Mouse (Mus musculus) heart, embryonic 15.5 days (tissue): ENCODE measurements around the gene Phactr2. TPM values are rescaled to one million over a fixed set of nuclear protein-coding genes. Genes with fewer than 3 reads are reported as not detected.

Experiments
- ATAC-seq: fragments of 200-750 bp; cut with Nextera tagmentation; replicated peaks from 2 replicates; pipeline ENCODE4 v1.8.0; 2017; ENCODE audit warnings: low read depth, moderate TSS enrichment; ENCODE audit not compliant: insufficient number of reproducible peaks, insufficient read depth, low FRiP score
- H3K27ac ChIP-seq: fragments of 300-500 bp; sonication (generic); 2 replicates; pipeline ENCODE4 v1.5.1; 2015; ENCODE audit warnings: mild to moderate bottlenecking, inconsistent platforms
- H3K27me3 ChIP-seq: fragments of 300-500 bp; sonication (generic); 2 replicates; pipeline ENCODE4 v1.6.1; 2015; ENCODE audit warnings: inconsistent platforms
- H3K36me3 ChIP-seq: fragments of 300-500 bp; sonication (generic); 2 replicates; pipeline ENCODE4 v1.6.1; 2015; ENCODE audit warnings: mild to moderate bottlenecking, inconsistent platforms
- H3K4me1 ChIP-seq: fragments of 300-500 bp; sonication (generic); replicated peaks from 2 replicates; pipeline ENCODE4 v1.6.1; 2015; ENCODE audit warnings: inconsistent platforms
- H3K4me2 ChIP-seq: fragments of 300-500 bp; sonication (generic); 2 replicates; pipeline ENCODE4 v1.6.1; 2015; ENCODE audit warnings: inconsistent platforms, mild to moderate bottlenecking, moderate library complexity
- H3K4me3 ChIP-seq: fragments of 300-500 bp; sonication (generic); 2 replicates; pipeline ENCODE4 v1.5.1; 2015; ENCODE audit warnings: mild to moderate bottlenecking, inconsistent platforms
- H3K9ac ChIP-seq: fragments of 300-500 bp; sonication (generic); 2 replicates; pipeline ENCODE4 v1.6.1; 2015; ENCODE audit warnings: mild to moderate bottlenecking, inconsistent platforms
- H3K9me3 ChIP-seq: fragments of 300-500 bp; sonication (generic); replicated peaks from 2 replicates; pipeline ENCODE4 v1.6.1; 2016; ENCODE audit warnings: inconsistent platforms
- WGBS: fragments of 180-500 bp; shearing (Covaris S2); methylation state at CpG from one replicate; pipeline ENCODE4 v1.1.7; 2015; ENCODE audit warnings: mixed read lengths; 5-methylcytosine and 5-hydroxymethylcytosine counted together
- polyA plus RNA-seq: library from polyadenylated mRNA; unstranded; fragments of >200 nt; fragmentation: Nextera tagmentation; extraction: Ambion mirVana; gene quantifications from 2 replicates; pipeline ENCODE4 v1.2.1, GENCODE M21; 2015

Gene Phactr2
- polyA plus RNA-seq, 1 experiment from 2014 or later, result 51.1 TPM

GRCm38 (mm10) chr10:13233941-13234340, 240.3 kb downstream of the Phactr2 start:
- H3K4me3 ChIP-seq, result no peak overlapping the region
- peaks cover 3% of the 10 kb centered on the region for H3K4me1 ChIP-seq
- no peak overlapping the region for H3K4me2 ChIP-seq
- no peaks in the 10 kb centered on the region for H3K27me3 ChIP-seq
- no peak overlapping the region for H3K27ac ChIP-seq
- WGBS, result 78% methylated on average over 10 of the region's 10 CpGs
- no peak overlapping the region for H3K9ac ChIP-seq
- no peak for ATAC-seq
- no peaks in the 10 kb centered on the region for H3K9me3 ChIP-seq
- H3K36me3 ChIP-seq, result peaks cover 52% of the 10 kb centered on the region

DNA sequence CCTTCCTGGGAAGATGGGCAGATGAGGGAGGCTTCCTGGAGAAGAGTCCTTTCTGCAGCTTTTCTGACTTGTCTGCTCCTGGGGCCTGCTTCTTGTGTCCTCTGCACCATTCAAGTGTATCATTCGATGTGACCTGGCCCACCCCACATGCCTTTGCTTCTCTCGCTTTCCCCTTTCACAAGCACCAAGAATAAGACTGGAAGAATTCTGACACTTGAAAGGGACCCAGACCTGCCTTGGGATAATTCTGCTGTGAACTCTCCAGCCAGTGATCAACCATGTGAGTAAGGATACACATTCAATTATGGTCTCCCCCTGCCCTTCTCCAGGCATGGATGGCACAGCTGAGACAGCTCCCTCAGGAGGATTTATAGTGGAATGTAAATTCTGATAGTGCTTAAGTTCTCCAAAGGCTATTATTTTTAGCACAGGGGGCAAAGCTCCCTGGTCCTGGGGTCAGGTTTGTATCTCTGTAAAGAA, 241.0 kb downstream of the Phactr2 start:
- Histone ChIP-seq H3K36me3 (peaks cover 55% of the 10 kb centered on the region), H3K9ac (no peak overlapping the region)
- no peak for ATAC-seq

GRCm38 (mm10) chr10:13232443-13233142, 241.6 kb downstream of the Phactr2 start:
- H3K4me1 ChIP-seq, result peaks cover 3% of the 10 kb centered on the region
- no peaks in the 10 kb centered on the region for H3K9me3 ChIP-seq
- no peak overlapping the region for H3K9ac ChIP-seq
- WGBS, result 63% methylated on average over 9 of the region's 9 CpGs
- ATAC-seq, result no peak
- no peak overlapping the region for H3K4me3 ChIP-seq
- H3K27ac ChIP-seq, result no peak overlapping the region
- peaks cover 55% of the 10 kb centered on the region for H3K36me3 ChIP-seq
- no peaks in the 10 kb centered on the region for H3K27me3 ChIP-seq
- H3K4me2 ChIP-seq, result no peak overlapping the region

More for the DNA sequence above, 241.0 kb downstream of the Phactr2 start:
- Histone ChIP-seq H3K4me2 (no peak overlapping the region), H3K27me3 (no peaks in the 10 kb centered on the region), H3K9me3 (no peaks in the 10 kb centered on the region), H3K4me3 (no peak overlapping the region), H3K4me1 (peaks cover 3% of the 10 kb centered on the region), H3K27ac (0 out of 2 replicates have a peak overlapping the region, but pooled peaks have one; percentile 4)
- 53% methylated on average over 2 of the region's 2 CpGs for WGBS

GRCm38 (mm10) chr10:13230716-13231115, 243.5 kb downstream of the Phactr2 start:
- no peaks in the 10 kb centered on the region for H3K27me3 ChIP-seq
- 90% methylated on average over 7 of the region's 7 CpGs for WGBS
- H3K4me1 ChIP-seq, result peaks cover 3% of the 10 kb centered on the region
- no peak overlapping the region for H3K4me3 ChIP-seq
- H3K9me3 ChIP-seq, result no peaks in the 10 kb centered on the region
- H3K4me2 ChIP-seq, result no peak overlapping the region
- H3K27ac ChIP-seq, result no peak overlapping the region
- peaks cover 50% of the 10 kb centered on the region for H3K36me3 ChIP-seq
- ATAC-seq, result no peak
- no peak overlapping the region for H3K9ac ChIP-seq

- Histone ChIP-seq H3K4me3 (no peak overlapping the region), H3K4me1 (no peaks in the 10 kb centered on the region; the same call in 1 of the 2 replicates), H3K27ac (no peak overlapping the region), H3K4me2 (no peak overlapping the region), H3K36me3 (peaks cover 52% of the 10 kb centered on the region), H3K9ac (no peak overlapping the region), H3K27me3 (no peaks in the 10 kb centered on the region), H3K9me3 (no peaks in the 10 kb centered on the region)
- 82% methylated on average over 7 of the region's 7 CpGs for WGBS
- ATAC-seq, result no peak
Measured at GRCm38 (mm10) chr10:13225377-13226063, 248.7 kb downstream of the Phactr2 start.

- no peak for ATAC-seq
- WGBS, result 68% methylated on average over 3 of the region's 3 CpGs
- H3K27me3 ChIP-seq, result no peaks in the 10 kb centered on the region
- no peak overlapping the region for H3K4me2 ChIP-seq
- H3K4me3 ChIP-seq, result no peak overlapping the region
- no peak overlapping the region for H3K27ac ChIP-seq
- H3K4me1 ChIP-seq, result no peaks in the 10 kb centered on the region; the same call in 1 of the 2 replicates
- H3K36me3 ChIP-seq, result peaks cover 38% of the 10 kb centered on the region
- no peak overlapping the region for H3K9ac ChIP-seq
- no peaks in the 10 kb centered on the region for H3K9me3 ChIP-seq
Measured at GRCm38 (mm10) chr10:13222135-13222534, 252.1 kb downstream of the Phactr2 start.

DNA sequence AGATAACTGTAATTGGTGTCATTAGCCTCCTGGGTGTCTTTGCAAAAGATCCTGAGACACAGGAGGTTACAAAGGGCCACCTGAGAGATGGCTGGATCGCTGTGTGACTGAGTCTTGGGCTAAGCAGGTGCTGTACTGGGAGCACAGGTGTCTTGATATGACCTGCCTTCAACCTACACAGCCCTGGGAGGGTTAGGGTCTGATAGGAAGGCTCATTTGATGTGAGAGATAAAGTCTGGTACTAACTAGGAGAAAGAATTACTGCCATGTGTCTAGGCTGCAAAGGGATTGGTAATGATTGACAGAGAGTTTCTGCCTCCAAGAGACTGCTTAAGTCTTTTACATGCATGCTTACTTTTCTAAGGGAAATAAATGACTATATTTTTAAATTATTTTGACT, 254.2 kb downstream of the Phactr2 start:
- 72% methylated on average over 1 of the region's 1 CpGs for WGBS
- H3K9me3 ChIP-seq, result no peaks in the 10 kb centered on the region
- H3K9ac ChIP-seq, result no peak overlapping the region
- H3K4me2 ChIP-seq, result no peak overlapping the region
- H3K27ac ChIP-seq, result no peak overlapping the region
- H3K4me1 ChIP-seq, result no peaks in the 10 kb centered on the region; the same call in 1 of the 2 replicates
- no peaks in the 10 kb centered on the region for H3K27me3 ChIP-seq
- peaks cover 38% of the 10 kb centered on the region for H3K36me3 ChIP-seq
- H3K4me3 ChIP-seq, result no peak overlapping the region
- ATAC-seq, result no peak

GRCm38 (mm10) chr10:13213956-13214355, 260.3 kb downstream of the Phactr2 start:
- Histone ChIP-seq H3K4me1 (peaks cover 30% of the 10 kb centered on the region), H3K36me3 (peaks cover 1% of the 10 kb centered on the region; the same call in 1 of the 2 replicates), H3K4me2 (peak overlapping the region; percentile 24; the same call in 1 of the 2 replicates), H3K4me3 (no peak overlapping the region), H3K9me3 (no peaks in the 10 kb centered on the region), H3K27me3 (no peaks in the 10 kb centered on the region), H3K27ac (peak overlapping the region; percentile 66), H3K9ac (no peak overlapping the region)
- WGBS, result 31% methylated on average over 12 of the region's 12 CpGs
- ATAC-seq, result no peak

GRCm38 (mm10) chr10:13212829-13213228, 261.4 kb downstream of the Phactr2 start:
- Histone ChIP-seq H3K9me3 (no peaks in the 10 kb centered on the region), H3K4me2 (no peak overlapping the region), H3K27ac (0 out of 2 replicates have a peak overlapping the region, but pooled peaks have one; percentile 2), H3K9ac (no peak overlapping the region), H3K4me3 (no peak overlapping the region), H3K36me3 (no peaks in the 10 kb centered on the region; the same call in 1 of the 2 replicates), H3K4me1 (peaks cover 30% of the 10 kb centered on the region), H3K27me3 (no peaks in the 10 kb centered on the region)
- no peak for ATAC-seq
- 45% methylated on average over 6 of the region's 6 CpGs for WGBS

- Histone ChIP-seq H3K9ac (no peak overlapping the region), H3K4me2 (no peak overlapping the region), H3K4me3 (no peak overlapping the region), H3K4me1 (peaks cover 30% of the 10 kb centered on the region), H3K27ac (no peak overlapping the region), H3K27me3 (no peaks in the 10 kb centered on the region), H3K9me3 (no peaks in the 10 kb centered on the region), H3K36me3 (no peaks in the 10 kb centered on the region; the same call in 1 of the 2 replicates)
- no peak for ATAC-seq
- 75% methylated on average over 9 of the region's 9 CpGs for WGBS
Measured at GRCm38 (mm10) chr10:13212326-13212725, 261.9 kb downstream of the Phactr2 start.

DNA sequence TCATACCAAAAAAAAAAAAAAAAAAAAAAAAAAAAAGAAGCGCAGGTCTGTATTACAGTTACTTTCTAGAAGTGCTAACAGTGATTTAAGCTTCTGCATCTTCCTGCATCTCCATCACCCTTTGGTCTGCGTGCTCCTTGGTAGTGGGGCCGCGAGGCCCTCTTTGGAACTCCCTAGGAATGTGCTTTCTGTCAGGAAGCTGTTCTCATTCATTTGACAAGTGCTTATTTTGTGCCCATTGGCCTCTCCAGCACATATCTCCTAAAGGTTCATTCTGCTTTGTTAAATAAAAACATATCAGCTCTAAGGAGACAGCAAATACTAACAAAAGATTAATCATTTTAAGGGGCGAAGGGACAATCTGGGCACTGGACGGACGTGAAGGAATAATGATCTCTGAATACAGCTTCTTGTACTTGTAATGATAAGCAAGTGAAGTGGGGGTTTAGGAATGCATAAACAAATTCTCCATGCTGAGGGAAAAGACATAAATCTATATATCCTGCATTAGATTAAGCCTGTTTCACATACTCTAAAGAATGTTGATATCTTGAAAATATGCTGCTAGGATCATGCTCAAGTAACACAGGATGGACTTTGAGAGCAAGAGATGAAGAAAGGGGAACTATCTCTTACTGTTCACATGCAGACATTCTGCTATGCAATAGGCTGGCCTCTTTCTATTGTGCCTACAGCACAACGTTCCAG, 264.1 kb downstream of the Phactr2 start:
- WGBS, result 35% methylated on average over 8 of the region's 8 CpGs
- no peak for ATAC-seq
- peaks cover 30% of the 10 kb centered on the region for H3K4me1 ChIP-seq

More for the DNA sequence above, 264.1 kb downstream of the Phactr2 start:
- H3K36me3 ChIP-seq, result no peaks in the 10 kb centered on the region
- no peaks in the 10 kb centered on the region for H3K9me3 ChIP-seq
- H3K27ac ChIP-seq, result peak overlapping the region; percentile 49
- H3K4me3 ChIP-seq, result no peak overlapping the region
- H3K9ac ChIP-seq, result no peak overlapping the region
- H3K27me3 ChIP-seq, result no peaks in the 10 kb centered on the region
- no peak overlapping the region for H3K4me2 ChIP-seq
